Mouse (Mus musculus) liver, adult 2 months (tissue): Measurements from ENCODE around the gene Nudt19.

Experiments used
- CTCF ChIP-seq: fragments of 200-500 bp; IDR thresholded peaks from 2 replicates; pipeline ENCODE4 v1.5.1; 2011; ENCODE audit warnings: low read depth, low read length, control low read depth
- POLR2A ChIP-seq: fragments of 200-500 bp; IDR thresholded peaks from 2 replicates; pipeline ENCODE4 v1.6.1; 2011; ENCODE audit warnings: low read length, control low read depth; ENCODE audit not compliant: insufficient read depth; ENCODE audit errors: extremely low read depth

DNA sequence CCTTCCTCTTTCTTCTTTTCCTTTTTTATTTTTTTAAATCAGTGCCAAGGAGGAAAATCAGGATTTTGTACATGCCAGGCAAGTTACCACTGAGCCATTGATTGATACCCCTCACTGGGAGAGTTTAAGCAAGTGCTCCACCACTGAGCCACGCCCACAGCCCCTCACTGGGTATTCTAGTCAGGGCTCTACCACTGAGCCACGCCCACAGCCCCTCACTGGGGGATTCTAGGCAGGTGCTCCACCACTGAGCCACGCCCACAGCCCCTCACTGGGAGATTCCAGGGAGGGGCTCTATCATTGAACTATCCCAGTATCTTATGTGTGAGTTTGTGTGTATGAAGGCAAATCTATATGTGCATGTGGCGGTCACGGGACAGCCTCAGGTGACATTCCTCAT lies 38.2 kb upstream of the Nudt19 start:
- no peak for TF ChIP-seq POLR2A
- no peak for TF ChIP-seq CTCF
